Mouse (Mus musculus): ENCODE measurements at regions not wholly inside any gene's neighbourhood (a gene's known extent, or its start where the extent isn't known, plus 50 kb on each side); places are given as distances from the start of the nearest gene placed in this dataset.

DNA sequence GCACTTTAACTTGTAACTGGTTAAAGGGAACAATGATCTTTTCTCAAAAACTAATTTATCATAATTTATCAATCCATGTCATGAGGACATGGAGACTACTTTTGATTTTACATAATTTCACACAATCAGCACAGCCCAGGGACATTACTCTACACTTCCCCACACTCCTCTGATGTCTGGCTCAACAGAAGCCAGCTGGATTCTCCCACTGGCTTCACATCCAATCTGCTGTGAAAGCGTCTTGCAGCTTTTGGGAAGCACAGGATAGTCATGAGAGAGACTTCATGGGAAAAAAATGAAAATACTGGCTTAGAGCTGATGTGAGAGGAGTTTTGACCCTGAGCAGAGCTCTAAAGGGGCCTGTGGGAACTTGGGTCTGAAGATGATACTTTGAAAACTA, 61.7 kb upstream of the Hrasls start:
- TF ChIP-seq CTCF (IDR thresholded peaks at IDR 0.05) (no peak), EP300 (IDR thresholded peaks at IDR 0.05) (no peak)
